Mouse (Mus musculus): Measurements from ENCODE around the gene Il1f9. TPM values are rescaled to one million over a fixed set of nuclear protein-coding genes. Genes with fewer than 3 reads are reported as not detected.
"Not testable (repeated sequence)": the region's sequence is repeated elsewhere in the genome, so short reads cannot be mapped to it uniquely, and the experiment has no call there.

The Il1f9 gene
- polyA plus RNA-seq (2016; fragmentation: Nextera tagmentation; extraction: Ambion mirVana) = not detected in 2 replicates

DNA sequence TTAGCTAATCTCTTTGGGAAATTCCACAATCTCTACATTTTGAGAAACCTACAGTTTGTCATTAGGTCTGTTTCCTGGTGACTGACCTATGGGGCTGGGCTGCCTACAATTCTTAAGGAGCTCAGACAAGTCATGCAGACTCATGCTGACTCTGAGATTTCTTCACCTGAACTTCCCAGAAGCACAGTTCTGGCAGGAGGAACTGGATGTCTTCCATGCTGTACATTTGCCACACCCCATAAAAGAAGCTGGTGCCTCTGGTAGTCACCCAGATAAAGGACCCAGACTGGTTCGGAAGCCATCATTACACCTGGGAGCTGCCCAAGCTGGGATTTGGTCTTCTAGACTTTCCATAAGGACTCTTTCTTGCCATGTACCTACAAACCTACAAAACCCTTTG lies at the start of gene Il1f9:
Gene Il1f9, plus strand, starts transcription at position 301 of the 400 bp plus-strand sequence.
- Histone ChIP-seq H3K36me3 (replicated peaks) (no peaks in the 10 kb centered on the region), H3K27me3 (no peaks in the 10 kb centered on the region), H3K9ac (no peak within 1 kb of the TSS), H3K27ac (no peak within 1 kb of the TSS), H3K4me2 (no peak within 1 kb of the TSS), H3K9me3 (no peaks in the 10 kb centered on the region), H3K4me1 (no peaks in the 10 kb centered on the region), H3K4me3 (replicated peaks) (no peak within 1 kb of the TSS)
- ATAC-seq (ENCODE audit: low FRiP score) = no peak
- 91% methylated on average over 1 of the region's 1 CpGs for WGBS

GRCm38 (mm10) chr2:24152861-24153260 lies 33.4 kb upstream of the Il1f9 start, which contains the start of gene Il1f8:
Gene Il1f8, plus strand, starts transcription at chr2:24153161.
- Histone ChIP-seq H3K27me3 (no peaks in the 10 kb centered on the region), H3K4me3 (replicated peaks) (no peak within 1 kb of the TSS), H3K36me3 (replicated peaks) (no peaks in the 10 kb centered on the region), H3K9ac (no peak within 1 kb of the TSS), H3K4me2 (no peak within 1 kb of the TSS), H3K9me3 (no peaks in the 10 kb centered on the region), H3K27ac (no peak within 1 kb of the TSS), H3K4me1 (no peaks in the 10 kb centered on the region)
- no peak for ATAC-seq (ENCODE audit: low FRiP score)
- WGBS = 98% methylated on average over 2 of the region's 2 CpGs

- 17% methylated on average over 14 of the region's 14 CpGs for WGBS
- H3K27ac ChIP-seq; H3K27me3 ChIP-seq; H3K4me1 ChIP-seq; H3K36me3 ChIP-seq (replicated peaks); H3K9me3 ChIP-seq; H3K4me3 ChIP-seq (replicated peaks): not testable (repeated sequence)
- Histone ChIP-seq H3K9ac (0 out of 2 replicates have a peak overlapping the region, but pooled peaks have one; percentile 21), H3K4me2 (peak overlapping the region; percentile 42)
- peak; percentile 84 for ATAC-seq (ENCODE audit: low FRiP score)
Measured at GRCm38 (mm10) chr2:24181683-24182331, 4.5 kb upstream of the Il1f9 start.

GRCm38 (mm10) chr2:24182423-24183147 lies 3.7 kb upstream of the Il1f9 start:
- H3K4me3 ChIP-seq (replicated peaks); H3K9me3 ChIP-seq; H3K36me3 ChIP-seq (replicated peaks); ATAC-seq (ENCODE audit: low FRiP score); H3K27ac ChIP-seq; H3K27me3 ChIP-seq; H3K4me1 ChIP-seq: not testable (repeated sequence)
- Histone ChIP-seq H3K9ac (0 out of 2 replicates have a peak overlapping the region, but pooled peaks have one; percentile 21), H3K4me2 (peak overlapping the region; percentile 42)
- 62% methylated on average over 13 of the region's 13 CpGs for WGBS

DNA sequence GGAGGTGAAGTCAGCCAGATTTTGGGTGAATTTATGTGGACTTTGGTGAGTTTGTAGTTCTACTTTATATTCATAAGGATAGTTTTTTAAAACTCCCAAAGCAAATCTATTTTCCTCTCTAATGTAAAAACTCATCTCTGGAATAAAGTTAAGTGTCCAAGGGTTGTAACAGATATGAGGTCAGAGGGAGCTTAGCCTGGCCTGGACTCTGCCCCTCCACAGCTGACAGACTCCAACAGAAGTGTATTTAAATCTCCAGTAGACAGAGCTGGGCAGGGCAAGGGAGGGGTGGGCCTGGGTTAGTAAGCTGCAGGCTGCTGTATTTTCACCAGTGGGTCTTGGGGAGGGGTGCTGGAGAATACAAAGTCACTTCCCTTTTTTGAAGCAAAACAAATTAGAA lies 2.2 kb upstream of the Il1f9 start:
- not testable (repeated sequence) for H3K4me1 ChIP-seq; H3K4me3 ChIP-seq (replicated peaks); H3K36me3 ChIP-seq (replicated peaks); H3K27ac ChIP-seq; H3K27me3 ChIP-seq; ATAC-seq (ENCODE audit: low FRiP score); H3K9me3 ChIP-seq; H3K9ac ChIP-seq; H3K4me2 ChIP-seq

- no peaks in the 10 kb centered on the region for H3K4me1 ChIP-seq
- no peak overlapping the region for H3K4me3 ChIP-seq (replicated peaks)
- no peaks in the 10 kb centered on the region for H3K36me3 ChIP-seq (replicated peaks)
- no peak overlapping the region for H3K27ac ChIP-seq
- ATAC-seq (ENCODE audit: low FRiP score) = no peak
- H3K27me3 ChIP-seq = no peaks in the 10 kb centered on the region
- no peak overlapping the region for H3K4me2 ChIP-seq
- no peaks in the 10 kb centered on the region for H3K9me3 ChIP-seq
- no peak overlapping the region for H3K9ac ChIP-seq
- WGBS = 84% methylated on average over 6 of the region's 6 CpGs
Measured at GRCm38 (mm10) chr2:24187585-24187984, 1.3 kb downstream of the Il1f9 start.

- Histone ChIP-seq H3K27ac (no peak overlapping the region), H3K27me3 (no peaks in the 10 kb centered on the region), H3K4me3 (replicated peaks) (no peak overlapping the region), H3K4me2 (no peak overlapping the region), H3K9ac (no peak overlapping the region), H3K4me1 (no peaks in the 10 kb centered on the region), H3K36me3 (replicated peaks) (no peaks in the 10 kb centered on the region), H3K9me3 (no peaks in the 10 kb centered on the region)
- no peak for ATAC-seq (ENCODE audit: low FRiP score)
- 59% methylated on average over 1 of the region's 1 CpGs for WGBS
Measured at GRCm38 (mm10) chr2:24188189-24188588, 1.9 kb downstream of the Il1f9 start.

- H3K27me3 ChIP-seq = no peaks in the 10 kb centered on the region
- H3K27ac ChIP-seq = no peak within 1 kb of the TSS
- H3K4me3 ChIP-seq (replicated peaks) = no peak within 1 kb of the TSS
- no peak within 1 kb of the TSS for H3K4me2 ChIP-seq
- ATAC-seq (ENCODE audit: low FRiP score) = no peak
- no peaks in the 10 kb centered on the region for H3K9me3 ChIP-seq
- no peaks in the 10 kb centered on the region for H3K4me1 ChIP-seq
- no peak within 1 kb of the TSS for H3K9ac ChIP-seq
- H3K36me3 ChIP-seq (replicated peaks) = no peaks in the 10 kb centered on the region
- WGBS = 77% methylated on average over 2 of the region's 2 CpGs
Measured at GRCm38 (mm10) chr2:24215118-24215517, 28.8 kb downstream of the Il1f9 start, which contains the start of gene Il1f6. Gene Il1f6, plus strand, starts transcription at chr2:24215418.

DNA sequence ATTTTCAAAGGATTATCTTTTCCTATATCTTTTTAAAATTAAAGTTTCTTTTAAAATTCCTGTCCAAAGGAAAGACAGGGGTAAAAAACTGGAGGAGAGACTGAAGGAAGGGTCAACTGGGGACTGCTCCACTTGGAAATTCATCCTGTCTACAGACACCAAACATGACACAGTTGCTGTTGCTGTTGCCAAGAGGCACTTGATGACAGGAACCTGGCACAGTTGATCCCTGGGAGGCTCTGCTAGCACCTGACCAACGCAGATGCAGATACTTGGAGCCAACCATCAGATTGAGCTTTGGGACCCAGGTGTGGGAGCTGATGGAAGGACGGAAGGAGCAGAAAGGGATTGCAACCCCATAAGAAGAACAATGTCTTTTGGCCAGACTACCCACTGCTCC lies 40.9 kb downstream of the Il1f9 start:
- Histone ChIP-seq H3K27me3 (no peaks in the 10 kb centered on the region), H3K4me3 (replicated peaks) (no peak overlapping the region), H3K36me3 (replicated peaks) (no peaks in the 10 kb centered on the region), H3K4me2 (no peak overlapping the region), H3K9ac (no peak overlapping the region), H3K27ac (no peak overlapping the region), H3K4me1 (no peaks in the 10 kb centered on the region), H3K9me3 (no peaks in the 10 kb centered on the region)
- 71% methylated on average over 2 of the region's 2 CpGs for WGBS
- ATAC-seq (ENCODE audit: low FRiP score) = no peak

Other genes starting within 250 kb of the Il1f9 start
- gene Hnmt, start 137.1 kb upstream of the Il1f9 start, polyA plus RNA-seq (2016; fragmentation: Nextera tagmentation; extraction: Ambion mirVana) = 0.99 and 1.4 TPM in 2 replicates
- gene Tbpl2, start 89.9 kb upstream of the Il1f9 start, polyA plus RNA-seq (2016; fragmentation: Nextera tagmentation; extraction: Ambion mirVana) = not detected in 2 replicates
- not detected in 2 replicates for gene Il1f8, start 33.3 kb upstream of the Il1f9 start, polyA plus RNA-seq (2016; fragmentation: Nextera tagmentation; extraction: Ambion mirVana)
- gene Il1f6, start 28.9 kb downstream of the Il1f9 start, polyA plus RNA-seq (2016; fragmentation: Nextera tagmentation; extraction: Ambion mirVana) = not detected in 2 replicates
- not detected in 2 replicates for gene Il1f5, start 90.5 kb downstream of the Il1f9 start, polyA plus RNA-seq (2016; fragmentation: Nextera tagmentation; extraction: Ambion mirVana)
- not detected in 2 replicates for gene Il1f10, start 104.7 kb downstream of the Il1f9 start, polyA plus RNA-seq (2016; fragmentation: Nextera tagmentation; extraction: Ambion mirVana)
- not detected in 2 replicates for gene Il1rn, start 150.4 kb downstream of the Il1f9 start, polyA plus RNA-seq (2016; fragmentation: Nextera tagmentation; extraction: Ambion mirVana)
- gene Psd4, start 181.1 kb downstream of the Il1f9 start, polyA plus RNA-seq (2016; fragmentation: Nextera tagmentation; extraction: Ambion mirVana) = 0.29 and 1.0 TPM in 2 replicates

All from forebrain, embryonic 12.5 days (tissue).